Mouse (Mus musculus) hindbrain, embryonic 11.5 days (tissue): Measurements from ENCODE around the gene Hpn. TPM values are rescaled to one million over a fixed set of nuclear protein-coding genes. Genes with fewer than 3 reads are reported as not detected.

ENCODE experiments used
- ATAC-seq: fragments of 200-750 bp; cut with Nextera tagmentation; 2 replicates; pipeline ENCODE4 v1.8.0; 2017; ENCODE audit warnings: mild to moderate bottlenecking, moderate TSS enrichment, moderate library complexity; ENCODE audit not compliant: low FRiP score
- DNase-seq: peaks from one replicate; pipeline ENCODE4 v3.0.0-alpha.2; 2015; ENCODE audit warnings: low spot score
- H3K27ac ChIP-seq: fragments of 300-500 bp; sonication (generic); 2 replicates; pipeline ENCODE4 v1.5.1; 2014; ENCODE audit warnings: mild to moderate bottlenecking, low read depth, low read length
- H3K27me3 ChIP-seq: fragments of 300-500 bp; sonication (generic); 2 replicates; pipeline ENCODE4 v1.6.1; 2014; ENCODE audit warnings: mild to moderate bottlenecking, low read length, moderate library complexity, mixed read lengths; ENCODE audit not compliant: control insufficient read depth, insufficient read depth
- H3K36me3 ChIP-seq: fragments of 300-500 bp; sonication (generic); 2 replicates; pipeline ENCODE4 v1.6.1; 2014; ENCODE audit warnings: mild to moderate bottlenecking, low read length, moderate library complexity, mixed read lengths; ENCODE audit not compliant: control insufficient read depth, insufficient read depth
- H3K4me1 ChIP-seq: fragments of 300-500 bp; sonication (generic); replicated peaks from 2 replicates; pipeline ENCODE4 v1.6.1; 2014; ENCODE audit warnings: low read length, mixed read lengths; ENCODE audit not compliant: control insufficient read depth, insufficient read depth
- H3K4me2 ChIP-seq: fragments of 300-500 bp; sonication (generic); replicated peaks from 2 replicates; pipeline ENCODE4 v1.6.1; 2014; ENCODE audit warnings: mild to moderate bottlenecking, low read depth, low read length
- H3K4me3 ChIP-seq: fragments of 300-500 bp; sonication (generic); 2 replicates; pipeline ENCODE4 v1.5.1; 2014; ENCODE audit warnings: low read depth, low read length
- H3K9ac ChIP-seq: fragments of 300-500 bp; sonication (generic); 2 replicates; pipeline ENCODE4 v1.6.1; 2014; ENCODE audit warnings: low read depth, low read length
- H3K9me3 ChIP-seq: fragments of 300-500 bp; sonication (generic); 2 replicates; pipeline ENCODE4 v1.6.1; 2016; ENCODE audit warnings: low read length; ENCODE audit not compliant: control insufficient read depth
- WGBS: fragments of 180-500 bp; shearing (Covaris S2); extraction: QIAGEN DNeasy Blood & Tissue Kit; methylation state at CpG from one replicate; pipeline ENCODE4 v1.1.7; 2014; 5-methylcytosine and 5-hydroxymethylcytosine counted together
- polyA plus RNA-seq: library from polyadenylated mRNA; unstranded; fragments of >200 nt; fragmentation: Nextera tagmentation; extraction: Ambion mirVana; gene quantifications from 2 replicates; pipeline ENCODE4 v1.2.1, GENCODE M21; 2014

The Hpn gene
- polyA plus RNA-seq, 1 experiment from 2014 or later, result 0.56 TPM

GRCm38 (mm10) chr7:31109796-31110195, 5.3 kb downstream of the Hpn start:
- DNase-seq (no peak), ATAC-seq (no peak)
- no peak overlapping the region for H3K4me2 ChIP-seq
- no peaks in the 10 kb centered on the region for H3K4me1 ChIP-seq
- WGBS, result 83% methylated on average over 5 of the region's 5 CpGs
- no peak overlapping the region for H3K4me3 ChIP-seq
- H3K9ac ChIP-seq, result no peak overlapping the region
- H3K27me3 ChIP-seq, result no peaks in the 10 kb centered on the region
- no peaks in the 10 kb centered on the region for H3K36me3 ChIP-seq
- H3K27ac ChIP-seq, result no peak overlapping the region
- H3K9me3 ChIP-seq, result no peaks in the 10 kb centered on the region

DNA sequence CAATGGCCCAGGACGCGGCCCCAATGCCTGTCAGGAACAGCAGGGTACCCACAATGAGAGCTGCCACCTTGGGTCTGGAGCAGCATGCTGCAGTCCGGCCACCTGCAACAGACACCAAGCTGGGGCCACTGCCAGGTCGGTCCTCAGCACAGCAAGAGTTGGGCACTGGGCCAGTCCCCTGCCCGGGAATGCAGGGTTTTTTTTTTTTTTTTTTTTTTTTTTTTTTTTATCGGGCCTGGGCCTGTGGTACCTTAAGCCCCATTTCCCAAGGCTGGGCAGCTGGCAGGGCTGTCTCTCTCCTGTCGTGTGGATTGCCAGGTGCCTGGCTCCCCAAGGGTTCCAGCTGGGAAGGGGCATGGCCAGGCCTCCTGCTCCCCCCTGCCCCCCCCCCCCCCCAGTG, 6.0 kb downstream of the Hpn start:
- H3K4me2 ChIP-seq, result no peak overlapping the region
- H3K36me3 ChIP-seq, result no peaks in the 10 kb centered on the region
- H3K9me3 ChIP-seq, result no peaks in the 10 kb centered on the region
- no peak overlapping the region for H3K9ac ChIP-seq
- H3K4me1 ChIP-seq, result no peaks in the 10 kb centered on the region
- WGBS, result 56% methylated on average over 7 of the region's 7 CpGs
- DNase-seq (no peak), ATAC-seq (no peak)
- H3K27me3 ChIP-seq, result no peaks in the 10 kb centered on the region
- no peak overlapping the region for H3K27ac ChIP-seq
- no peak overlapping the region for H3K4me3 ChIP-seq

DNA sequence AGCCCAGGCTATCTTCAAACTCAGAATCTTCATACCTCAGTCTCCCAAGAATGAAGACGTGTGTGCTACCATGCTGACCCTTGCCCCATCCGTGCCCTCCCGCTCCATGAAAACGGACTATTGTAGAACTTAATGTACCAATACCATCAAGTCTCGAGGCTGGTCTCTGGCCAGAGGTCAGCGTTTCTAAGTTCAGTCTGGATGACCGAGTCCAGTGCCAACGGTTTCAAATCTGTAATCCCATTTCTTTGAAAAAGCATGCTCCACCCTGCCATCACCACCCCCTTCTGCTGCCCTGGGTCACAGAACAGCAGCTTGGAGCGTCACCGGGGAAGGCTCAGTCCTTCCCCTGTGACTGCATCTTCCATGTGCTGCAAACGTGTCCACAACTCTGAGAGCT, 7.3 kb downstream of the Hpn start:
- Histone ChIP-seq H3K4me1 (no peaks in the 10 kb centered on the region), H3K27ac (no peak overlapping the region), H3K9me3 (no peaks in the 10 kb centered on the region), H3K4me2 (no peak overlapping the region), H3K4me3 (no peak overlapping the region), H3K36me3 (no peaks in the 10 kb centered on the region), H3K9ac (no peak overlapping the region), H3K27me3 (no peaks in the 10 kb centered on the region)
- no peak for DNase-seq
- no peak for ATAC-seq
- WGBS, result 89% methylated on average over 11 of the region's 11 CpGs

GRCm38 (mm10) chr7:31106166-31106565, 8.9 kb downstream of the Hpn start:
- DNase-seq, result no peak
- H3K27ac ChIP-seq, result no peak overlapping the region
- H3K4me3 ChIP-seq, result no peak overlapping the region
- H3K4me1 ChIP-seq, result no peaks in the 10 kb centered on the region
- H3K27me3 ChIP-seq, result no peaks in the 10 kb centered on the region
- WGBS, result 58% methylated on average over 3 of the region's 3 CpGs
- no peak overlapping the region for H3K9ac ChIP-seq
- H3K4me2 ChIP-seq, result no peak overlapping the region
- no peak for ATAC-seq
- H3K9me3 ChIP-seq, result no peaks in the 10 kb centered on the region
- H3K36me3 ChIP-seq, result no peaks in the 10 kb centered on the region

GRCm38 (mm10) chr7:31105061-31105768, 9.9 kb downstream of the Hpn start:
- WGBS, result 63% methylated on average over 15 of the region's 15 CpGs
- Histone ChIP-seq H3K9ac (no peak overlapping the region), H3K27ac (no peak overlapping the region), H3K4me3 (no peak overlapping the region), H3K36me3 (no peaks in the 10 kb centered on the region), H3K4me2 (no peak overlapping the region), H3K27me3 (no peaks in the 10 kb centered on the region), H3K9me3 (no peaks in the 10 kb centered on the region), H3K4me1 (no peaks in the 10 kb centered on the region)
- ATAC-seq, result no peak
- DNase-seq, result peak; percentile 61

- WGBS, result 86% methylated on average over 14 of the region's 14 CpGs
These were observed 14.3 kb downstream of the Hpn start for GRCm38 (mm10) chr7:31100786-31101185.

DNA sequence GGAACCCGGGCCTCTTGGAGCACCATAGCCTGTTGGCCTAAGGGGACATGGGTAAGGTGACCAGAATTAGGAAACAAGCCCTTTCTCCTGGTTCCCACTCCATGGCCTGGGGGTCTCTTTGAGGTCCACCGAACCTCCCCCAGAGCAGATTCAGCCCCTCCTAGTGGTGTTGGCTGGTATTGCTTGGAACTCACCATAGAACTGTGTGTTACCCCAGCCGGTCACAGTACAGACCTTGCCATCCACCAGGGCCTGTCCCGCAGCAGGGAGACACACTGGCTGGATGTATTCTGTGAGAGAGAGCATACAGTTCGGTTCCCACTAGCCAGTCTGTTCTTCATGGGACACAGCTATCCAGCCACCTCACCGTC, 15.5 kb downstream of the Hpn start:
- Histone ChIP-seq H3K4me2 (no peak overlapping the region), H3K9ac (no peak overlapping the region), H3K27me3 (no peaks in the 10 kb centered on the region), H3K4me1 (no peaks in the 10 kb centered on the region), H3K27ac (no peak overlapping the region), H3K36me3 (no peaks in the 10 kb centered on the region), H3K9me3 (no peaks in the 10 kb centered on the region), H3K4me3 (no peak overlapping the region)
- 82% methylated on average over 6 of the region's 6 CpGs for WGBS
- DNase-seq, result no peak
- ATAC-seq, result no peak

More at GRCm38 (mm10) chr7:31100786-31101185, 14.3 kb downstream of the Hpn start:
- H3K9ac ChIP-seq, result no peak overlapping the region
- DNase-seq (no peak), ATAC-seq (no peak)
- no peaks in the 10 kb centered on the region for H3K4me1 ChIP-seq
- no peaks in the 10 kb centered on the region for H3K27me3 ChIP-seq
- no peak overlapping the region for H3K4me3 ChIP-seq
- no peaks in the 10 kb centered on the region for H3K36me3 ChIP-seq
- H3K27ac ChIP-seq, result no peak overlapping the region
- H3K4me2 ChIP-seq, result no peak overlapping the region
- no peaks in the 10 kb centered on the region for H3K9me3 ChIP-seq

DNA sequence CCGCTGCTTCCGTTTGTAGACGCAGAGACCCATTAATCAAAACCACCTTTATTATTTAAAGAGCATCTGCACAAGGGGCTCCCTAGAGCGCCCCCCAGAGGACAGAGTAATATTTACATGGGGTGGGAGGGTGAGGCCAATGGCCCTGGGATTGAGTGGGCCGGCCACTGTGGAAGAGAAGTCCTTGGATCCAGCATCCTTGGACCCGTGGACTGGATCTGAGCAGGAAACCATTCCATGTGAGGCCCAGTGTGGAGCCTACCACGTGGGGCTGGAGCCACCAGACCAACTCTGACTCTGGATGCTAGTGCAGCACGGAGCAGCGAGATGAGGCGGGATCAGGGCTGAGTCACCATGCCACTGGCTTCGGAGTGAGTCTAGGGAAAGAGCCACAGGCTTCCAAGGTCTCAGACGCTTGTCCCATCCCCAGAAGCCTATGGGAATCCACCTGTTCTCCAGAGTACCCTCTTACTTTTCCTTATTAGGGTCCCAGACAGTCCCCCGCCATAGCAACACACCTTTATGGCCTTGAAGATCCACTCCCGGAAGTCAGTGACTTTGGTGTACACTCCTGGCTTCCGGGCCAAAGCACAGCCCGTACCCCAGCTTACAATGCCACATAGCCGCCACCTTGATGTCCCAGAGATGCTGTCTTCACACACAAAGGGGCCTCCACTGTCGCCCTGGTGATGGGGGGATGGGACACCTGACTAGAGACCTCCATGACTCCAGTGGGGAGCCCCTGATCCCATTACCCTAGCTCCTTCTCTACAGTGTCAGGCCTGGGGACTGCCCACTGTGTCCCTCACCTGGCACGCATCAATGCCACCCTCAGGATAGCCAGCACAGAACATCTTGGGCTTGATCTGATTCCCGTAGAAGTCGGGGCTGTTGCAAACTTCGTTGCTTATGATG, 16.1 kb downstream of the Hpn start:
- H3K4me2 ChIP-seq, result no peak overlapping the region
- 77% methylated on average over 22 of the region's 22 CpGs for WGBS
- no peak overlapping the region for H3K27ac ChIP-seq
- no peaks in the 10 kb centered on the region for H3K36me3 ChIP-seq
- H3K27me3 ChIP-seq, result no peaks in the 10 kb centered on the region
- DNase-seq (no peak), ATAC-seq (no peak)
- H3K9me3 ChIP-seq, result no peaks in the 10 kb centered on the region
- no peak overlapping the region for H3K4me3 ChIP-seq
- H3K4me1 ChIP-seq, result no peaks in the 10 kb centered on the region
- H3K9ac ChIP-seq, result no peak overlapping the region
